Mouse (Mus musculus) lung, postnatal 0 days (tissue): ENCODE data around the gene Stab1.

Experiments
- CTCF ChIP-seq: IDR thresholded peaks from 2 replicates; pipeline ENCODE4 v1.5.1; 2016; ENCODE audit warnings: antibody characterized with exemption, mild to moderate bottlenecking
- EP300 ChIP-seq: IDR thresholded peaks from 2 replicates; pipeline ENCODE4 v1.6.1; 2016; ENCODE audit warnings: antibody characterized with exemption, mild to moderate bottlenecking, control low read depth

GRCm38 (mm10) chr14:31183541-31183940 is 15.1 kb upstream of the Stab1 start:
- TF ChIP-seq CTCF (no peak), EP300 (no peak)
